Mouse (Mus musculus) midbrain, embryonic 14.5 days (tissue): ENCODE data around the gene Mpv17l2. TPM values are rescaled to one million over a fixed set of nuclear protein-coding genes. Genes with fewer than 3 reads are reported as not detected.
A peak's percentile ranks its signal among the peaks of the same experiment; 100 is the strongest.

Experiments
- ATAC-seq: fragments of 200-750 bp; cut with Nextera tagmentation; 2 replicates; pipeline ENCODE4 v1.8.0; 2017; ENCODE audit warnings: moderate number of reproducible peaks, moderate library complexity; ENCODE audit not compliant: low FRiP score, low TSS enrichment
- DNase-seq: peaks from one replicate; pipeline ENCODE4 v3.0.0-alpha.2; 2015
- H3K27ac ChIP-seq: fragments of 300-500 bp; sonication (generic); replicated peaks from 2 replicates; pipeline ENCODE4 v1.5.1; 2014; ENCODE audit warnings: mild to moderate bottlenecking, low read depth, low read length, moderate library complexity
- H3K27me3 ChIP-seq: fragments of 300-500 bp; sonication (generic); 2 replicates; pipeline ENCODE4 v1.6.1; 2014; ENCODE audit warnings: low read length, control low read depth, mixed read lengths; ENCODE audit not compliant: control insufficient read depth, insufficient read depth
- H3K36me3 ChIP-seq: fragments of 300-500 bp; sonication (generic); 2 replicates; pipeline ENCODE4 v1.6.1; 2014; ENCODE audit warnings: low read length, control low read depth; ENCODE audit not compliant: control insufficient read depth, insufficient read depth
- H3K4me1 ChIP-seq: fragments of 300-500 bp; sonication (generic); 2 replicates; pipeline ENCODE4 v1.6.1; 2014; ENCODE audit warnings: mild to moderate bottlenecking, antibody characterized with exemption, low read length, control low read depth; ENCODE audit not compliant: control insufficient read depth, insufficient read depth
- H3K4me2 ChIP-seq: fragments of 300-500 bp; sonication (generic); 2 replicates; pipeline ENCODE4 v1.6.1; 2014; ENCODE audit warnings: mild to moderate bottlenecking, low read length, moderate library complexity
- H3K4me3 ChIP-seq: fragments of 300-500 bp; sonication (generic); replicated peaks from 2 replicates; pipeline ENCODE4 v1.5.1; 2014; ENCODE audit warnings: low read depth, low read length
- H3K9ac ChIP-seq: fragments of 300-500 bp; sonication (generic); replicated peaks from 2 replicates; pipeline ENCODE4 v1.6.1; 2014; ENCODE audit warnings: mild to moderate bottlenecking, low read length, moderate library complexity
- H3K9me3 ChIP-seq: fragments of 300-500 bp; sonication (generic); 2 replicates; pipeline ENCODE4 v1.6.1; 2016; ENCODE audit warnings: low read length, control low read depth, mixed read lengths; ENCODE audit not compliant: control insufficient read depth
- WGBS: fragments of 180-500 bp; shearing (Covaris S2); extraction: QIAGEN DNeasy Blood & Tissue Kit; methylation state at CpG from one replicate; pipeline ENCODE4 v1.1.7; 2014; 5-methylcytosine and 5-hydroxymethylcytosine counted together
- polyA plus RNA-seq: library from polyadenylated mRNA; unstranded; fragments of >200 nt; fragmentation: Nextera tagmentation; extraction: Ambion mirVana; gene quantifications from 2 replicates; pipeline ENCODE4 v1.2.1, GENCODE M21; 2014

Gene Mpv17l2
- polyA plus RNA-seq, 1 experiment from 2014 or later = 37.1 TPM

- Histone ChIP-seq H3K4me3 (no peak overlapping the region), H3K4me1 (peaks cover 20% of the 10 kb centered on the region), H3K9ac (no peak overlapping the region), H3K27me3 (no peaks in the 10 kb centered on the region), H3K36me3 (peaks cover 67% of the 10 kb centered on the region), H3K27ac (0 out of 2 replicates have a peak overlapping the region, but pooled peaks have one; percentile 26), H3K4me2 (no peak overlapping the region), H3K9me3 (no peaks in the 10 kb centered on the region)
- WGBS = 88% methylated on average over 9 of the region's 9 CpGs
- ATAC-seq (no peak), DNase-seq (no peak)
Measured at GRCm38 (mm10) chr8:70772890-70773289, 12.1 kb upstream of the Mpv17l2 start.

- Histone ChIP-seq H3K27ac (no peak overlapping the region), H3K4me2 (no peak overlapping the region), H3K9me3 (no peaks in the 10 kb centered on the region), H3K36me3 (peaks cover 71% of the 10 kb centered on the region), H3K27me3 (0 out of 2 replicates have a peak, but pooled peaks cover 2% of the 10 kb centered on the region), H3K9ac (0 out of 2 replicates have a peak overlapping the region, but pooled peaks have one; percentile 9), H3K4me1 (peaks cover 15% of the 10 kb centered on the region), H3K4me3 (no peak overlapping the region)
- 94% methylated on average over 13 of the region's 13 CpGs for WGBS
- DNase-seq = no peak
- no peak for ATAC-seq
Measured at GRCm38 (mm10) chr8:70772075-70772474, 11.3 kb upstream of the Mpv17l2 start.

- no peak overlapping the region for H3K27ac ChIP-seq
- H3K27me3 ChIP-seq = peaks cover 9% of the 10 kb centered on the region; the same call in 1 of the 2 replicates
- no peak overlapping the region for H3K4me2 ChIP-seq
- ATAC-seq (no peak), DNase-seq (no peak)
- WGBS = 94% methylated on average over 7 of the region's 7 CpGs
- peaks cover 22% of the 10 kb centered on the region for H3K4me1 ChIP-seq
- H3K9me3 ChIP-seq = no peaks in the 10 kb centered on the region
- no peak overlapping the region for H3K9ac ChIP-seq
- peaks cover 71% of the 10 kb centered on the region for H3K36me3 ChIP-seq
- no peak overlapping the region for H3K4me3 ChIP-seq
Measured at GRCm38 (mm10) chr8:70771217-70771616, 10.5 kb upstream of the Mpv17l2 start.

- Histone ChIP-seq H3K4me2 (no peak overlapping the region), H3K36me3 (peaks cover 71% of the 10 kb centered on the region)
Measured at GRCm38 (mm10) chr8:70770748-70771147, 10.0 kb upstream of the Mpv17l2 start.

GRCm38 (mm10) chr8:70769858-70770257 is 9.1 kb upstream of the Mpv17l2 start:
- no peak for DNase-seq
- WGBS = 72% methylated on average over 12 of the region's 12 CpGs
- Histone ChIP-seq H3K27me3 (peaks cover 12% of the 10 kb centered on the region; the same call in 1 of the 2 replicates), H3K4me3 (no peak overlapping the region), H3K4me2 (no peak overlapping the region), H3K4me1 (peaks cover 16% of the 10 kb centered on the region), H3K9me3 (no peaks in the 10 kb centered on the region), H3K36me3 (peaks cover 71% of the 10 kb centered on the region), H3K9ac (no peak overlapping the region), H3K27ac (no peak overlapping the region)
- no peak for ATAC-seq

More at GRCm38 (mm10) chr8:70770748-70771147, 10.0 kb upstream of the Mpv17l2 start:
- 93% methylated on average over 13 of the region's 13 CpGs for WGBS
- ATAC-seq (no peak), DNase-seq (no peak)
- no peak overlapping the region for H3K4me3 ChIP-seq
- H3K4me1 ChIP-seq = peaks cover 24% of the 10 kb centered on the region
- H3K9me3 ChIP-seq = no peaks in the 10 kb centered on the region
- H3K27me3 ChIP-seq = peaks cover 12% of the 10 kb centered on the region; the same call in 1 of the 2 replicates
- H3K9ac ChIP-seq = no peak overlapping the region
- H3K27ac ChIP-seq = no peak overlapping the region

GRCm38 (mm10) chr8:70769359-70769758 is 8.6 kb upstream of the Mpv17l2 start:
- peak; percentile 98 for DNase-seq
- Histone ChIP-seq H3K4me2 (no peak overlapping the region), H3K36me3 (peaks cover 66% of the 10 kb centered on the region), H3K4me1 (peaks cover 12% of the 10 kb centered on the region; the same call in 1 of the 2 replicates), H3K9ac (no peak overlapping the region), H3K9me3 (no peaks in the 10 kb centered on the region), H3K27ac (no peak overlapping the region), H3K27me3 (peaks cover 12% of the 10 kb centered on the region; the same call in 1 of the 2 replicates), H3K4me3 (no peak overlapping the region)
- peak; percentile 78 for ATAC-seq
- WGBS = 7% methylated on average over 26 of the region's 26 CpGs

GRCm38 (mm10) chr8:70768956-70769355 is 8.2 kb upstream of the Mpv17l2 start:
- ATAC-seq (peak; percentile 15; the same call in 1 of the 2 replicates), DNase-seq (no peak)
- Histone ChIP-seq H3K9me3 (no peaks in the 10 kb centered on the region), H3K4me3 (no peak overlapping the region), H3K4me2 (no peak overlapping the region), H3K36me3 (peaks cover 65% of the 10 kb centered on the region), H3K27me3 (peaks cover 12% of the 10 kb centered on the region; the same call in 1 of the 2 replicates), H3K4me1 (peaks cover 12% of the 10 kb centered on the region; the same call in 1 of the 2 replicates), H3K27ac (no peak overlapping the region), H3K9ac (no peak overlapping the region)
- 83% methylated on average over 16 of the region's 16 CpGs for WGBS

GRCm38 (mm10) chr8:70768231-70768776 is 7.6 kb upstream of the Mpv17l2 start:
- no peak for DNase-seq
- Histone ChIP-seq H3K4me2 (no peak overlapping the region), H3K36me3 (peaks cover 60% of the 10 kb centered on the region), H3K27ac (no peak overlapping the region), H3K9me3 (no peaks in the 10 kb centered on the region), H3K4me1 (peaks cover 12% of the 10 kb centered on the region; the same call in 1 of the 2 replicates), H3K4me3 (no peak overlapping the region), H3K9ac (no peak overlapping the region), H3K27me3 (peaks cover 12% of the 10 kb centered on the region; the same call in 1 of the 2 replicates)
- no peak for ATAC-seq
- WGBS = 94% methylated on average over 32 of the region's 32 CpGs

GRCm38 (mm10) chr8:70767503-70767902 is 6.8 kb upstream of the Mpv17l2 start:
- ATAC-seq = no peak
- no peak overlapping the region for H3K4me3 ChIP-seq
- DNase-seq = no peak
- no peak overlapping the region for H3K4me2 ChIP-seq
- H3K27ac ChIP-seq = no peak overlapping the region
- H3K36me3 ChIP-seq = peaks cover 54% of the 10 kb centered on the region
- WGBS = 87% methylated on average over 6 of the region's 6 CpGs
- no peaks in the 10 kb centered on the region for H3K9me3 ChIP-seq
- H3K9ac ChIP-seq = no peak overlapping the region
- peaks cover 12% of the 10 kb centered on the region; the same call in 1 of the 2 replicates for H3K4me1 ChIP-seq
- peaks cover 12% of the 10 kb centered on the region; the same call in 1 of the 2 replicates for H3K27me3 ChIP-seq
